Mouse (Mus musculus) frontal cortex, adult 2 months (tissue): ENCODE measurements around the gene Pphln1. TPM values are rescaled to one million over a fixed set of nuclear protein-coding genes. Genes with fewer than 3 reads are reported as not detected.
"Not testable (repeated sequence)": the region's sequence is repeated elsewhere in the genome, so short reads cannot be mapped to it uniquely, and the experiment has no call there.

Experiments used
- DNase-seq, 2 experiments: peaks; one replicate each; pipeline ENCODE4 v3.0.0; 2022; ENCODE audit warnings: low spot score in 1 of 2; ENCODE audit errors: extremely low spot score in 1 of 2
- polyA plus RNA-seq: library from polyadenylated mRNA; depleted of rRNA; stranded (reverse); fragments of >200 nt; gene quantifications from 2 replicates; pipeline ENCODE4 v1.2.3, GENCODE M21; 2012; rRNA removed

Gene Pphln1
- polyA plus RNA-seq, result 25.9 and 26.5 TPM in 2 replicates

GRCm38 (mm10) chr15:93397826-93398698 lies at the start of gene Pphln1, which contains the start of gene Zcrb1:
Gene Pphln1, plus strand, starts transcription at chr15:93398350.
Gene Zcrb1, minus strand, starts transcription at chr15:93398334.
- peak; percentile 50 to 79 for DNase-seq

- DNase-seq, result peak in 1 of 2 experiments; percentile 12
These were observed 39.6 kb upstream of the Pphln1 start for GRCm38 (mm10) chr15:93358346-93359095.

GRCm38 (mm10) chr15:93365561-93365960 lies 32.6 kb upstream of the Pphln1 start:
- DNase-seq, result no peak

GRCm38 (mm10) chr15:93368558-93368957 lies 29.6 kb upstream of the Pphln1 start:
- DNase-seq, result peak in 1 of 2 experiments; percentile 17

GRCm38 (mm10) chr15:93371838-93372237 lies 26.3 kb upstream of the Pphln1 start:
- no peak for DNase-seq

GRCm38 (mm10) chr15:93372525-93373119 lies 25.5 kb upstream of the Pphln1 start:
- DNase-seq, result not testable (repeated sequence)

GRCm38 (mm10) chr15:93375696-93376095 lies 22.5 kb upstream of the Pphln1 start:
- DNase-seq, result no peak

GRCm38 (mm10) chr15:93379177-93379576 lies 19.0 kb upstream of the Pphln1 start:
- DNase-seq, result no peak

GRCm38 (mm10) chr15:93381337-93381736 lies 16.8 kb upstream of the Pphln1 start:
- no peak for DNase-seq

- no peak for DNase-seq
These were observed 881 bp upstream of the Pphln1 start for GRCm38 (mm10) chr15:93397269-93397668.

GRCm38 (mm10) chr15:93398699-93399540 lies 770 bp downstream of the Pphln1 start:
- no peak for DNase-seq

- no peak for DNase-seq
These were observed 3.3 kb downstream of the Pphln1 start for GRCm38 (mm10) chr15:93401446-93401845.

- no peak for DNase-seq
These were observed 4.6 kb downstream of the Pphln1 start for GRCm38 (mm10) chr15:93402730-93403129.

- no peak for DNase-seq
These were observed 6.7 kb downstream of the Pphln1 start for GRCm38 (mm10) chr15:93404849-93405248.

GRCm38 (mm10) chr15:93405446-93405986 lies 7.4 kb downstream of the Pphln1 start:
- no peak for DNase-seq

GRCm38 (mm10) chr15:93406492-93406891 lies 8.3 kb downstream of the Pphln1 start:
- no peak for DNase-seq

GRCm38 (mm10) chr15:93412445-93412844 lies 14.3 kb downstream of the Pphln1 start:
- DNase-seq, result no peak

GRCm38 (mm10) chr15:93414456-93414855 lies 16.3 kb downstream of the Pphln1 start:
- no peak for DNase-seq

GRCm38 (mm10) chr15:93416300-93416699 lies 18.1 kb downstream of the Pphln1 start:
- DNase-seq, result no peak

GRCm38 (mm10) chr15:93420596-93420995 lies 22.4 kb downstream of the Pphln1 start:
- DNase-seq, result no peak
